Mouse (Mus musculus): Measurements from ENCODE around the gene Hist1h4d.
A peak's percentile ranks its signal among the peaks of the same experiment; 100 is the strongest.
"Not testable (repeated sequence)": the region's sequence is repeated elsewhere in the genome, so short reads cannot be mapped to it uniquely, and the experiment has no call there.

DNA sequence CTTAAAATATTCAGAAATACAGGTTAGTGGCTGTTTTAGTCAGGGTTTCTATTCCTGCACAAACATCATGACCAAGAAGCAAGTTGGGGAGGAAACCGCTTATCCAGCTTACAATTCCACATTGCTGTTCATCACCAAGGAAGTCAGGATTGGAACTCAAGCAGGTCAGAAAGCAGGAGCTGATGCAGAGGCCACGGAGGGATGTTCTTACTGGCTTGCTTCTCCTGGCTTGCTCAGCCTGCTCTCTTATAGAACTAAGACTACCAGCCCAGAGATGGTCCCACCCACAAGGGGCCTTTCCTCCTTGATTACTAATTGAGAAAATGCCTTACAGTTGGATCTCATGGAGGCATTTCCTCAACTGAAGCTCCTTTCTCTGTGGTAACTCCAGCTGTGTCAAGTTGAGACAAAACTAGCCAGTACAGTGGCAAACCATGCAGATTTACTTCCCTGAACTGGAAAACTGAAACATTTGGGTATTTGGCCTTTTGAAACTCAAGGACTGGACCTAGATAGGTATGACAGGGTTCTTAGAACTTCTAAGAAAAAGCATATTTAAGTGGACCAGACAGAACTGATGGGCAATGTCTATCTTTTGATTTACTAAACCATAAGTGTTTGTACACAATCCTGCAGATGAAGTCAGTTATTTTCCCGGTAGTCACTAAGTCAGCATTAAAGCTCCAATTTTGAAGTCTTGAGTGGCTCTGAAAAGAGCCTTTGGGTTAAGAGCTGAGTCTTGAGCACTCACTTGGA is 39.0 kb upstream of the Hist1h4d start:
- peak; percentile 87; the same call in 1 of the 2 replicates for TF ChIP-seq POLR2AphosphoS5 (IDR thresholded peaks at IDR 0.05; ENCODE audit: borderline replicate concordance, low read depth, low read length)
- TF ChIP-seq POLR2A (IDR thresholded peaks at IDR 0.05; ENCODE audit: control insufficient read depth in 1 of 2, insufficient read depth in 1 of 2, low read depth in 1 of 2, low read length in 2 of 2, poor library complexity in 1 of 2); MYC (IDR thresholded peaks at IDR 0.05; ENCODE audit: low read depth, low read length); CTCF (IDR thresholded peaks at IDR 0.05 in 2 of 3, conservative IDR thresholded peaks at IDR 0.05 in 1 of 3; ENCODE audit: control insufficient read depth in 1 of 3, insufficient read depth in 1 of 3, low read depth in 2 of 3, low read length in 3 of 3, poor library complexity in 1 of 3, severe bottlenecking in 1 of 3): not testable (repeated sequence)

All from MEL (cell line).